Mouse (Mus musculus): ENCODE measurements around the gene Zfp385c.
A peak's percentile ranks its signal among the peaks of the same experiment; 100 is the strongest.

Zfp385c gene

DNA sequence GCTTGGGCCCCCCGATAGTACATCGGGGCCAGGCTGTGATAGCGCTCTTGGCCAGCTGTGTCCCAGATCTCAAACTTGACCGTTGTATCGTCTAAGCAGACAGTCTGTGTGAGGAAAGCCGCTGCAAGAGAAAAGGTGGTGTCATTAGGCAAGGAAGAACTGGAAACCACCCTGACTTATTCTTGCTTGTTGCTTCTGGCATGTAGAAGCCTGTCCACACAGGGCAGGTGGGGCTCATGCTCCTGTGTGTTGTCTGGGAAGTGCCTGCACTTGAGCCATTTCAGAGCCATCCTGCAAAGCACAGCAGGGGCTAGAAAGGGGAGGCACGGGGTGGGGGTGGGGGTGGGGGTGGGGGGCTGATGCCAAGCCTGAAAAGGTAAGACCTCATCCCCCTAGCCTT, 26.2 kb upstream of the Zfp385c start:
- no peak for DNase-seq (ENCODE audit: low spot score in 2 of 2)

DNA sequence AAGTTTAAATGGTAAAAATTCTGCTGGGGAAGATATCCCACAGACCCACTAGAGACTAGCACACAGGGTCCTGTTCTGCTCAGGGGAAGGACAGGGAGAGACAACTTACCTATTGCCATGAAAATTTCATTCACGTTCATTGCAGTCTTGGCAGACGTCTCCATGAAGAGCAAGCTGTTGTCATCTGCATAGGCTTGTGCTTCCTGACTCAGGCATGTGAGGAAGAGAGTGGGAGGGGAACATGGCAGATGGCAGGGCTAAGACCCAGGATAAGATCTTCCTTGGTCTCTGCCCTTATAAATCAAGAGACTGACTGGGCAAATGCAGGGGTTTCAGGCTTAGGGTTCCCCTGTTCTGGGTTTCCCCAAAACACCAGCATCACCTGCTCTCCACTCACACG, 24.4 kb upstream of the Zfp385c start:
- no peak for DNase-seq (ENCODE audit: low spot score in 2 of 2)

DNA sequence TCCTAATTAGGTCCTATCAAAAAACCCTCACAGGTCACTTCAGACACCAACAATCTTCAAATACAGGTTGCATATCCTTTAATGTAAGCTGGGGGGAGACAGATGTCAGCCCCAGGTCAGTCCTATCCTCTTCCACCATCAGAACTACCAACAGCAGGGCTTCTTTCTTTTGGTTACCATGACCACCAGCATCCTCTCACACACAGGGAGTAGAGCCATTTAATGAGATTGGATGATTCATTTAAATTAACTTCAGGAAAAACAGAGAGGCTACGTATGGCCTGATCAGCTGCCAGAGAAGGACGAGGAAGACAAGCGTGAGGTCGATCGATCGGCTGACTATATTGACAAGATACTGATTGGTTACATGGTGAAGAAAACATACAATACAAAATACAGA, 22.7 kb upstream of the Zfp385c start:
- no peak for DNase-seq (ENCODE audit: low spot score in 2 of 2)

DNA sequence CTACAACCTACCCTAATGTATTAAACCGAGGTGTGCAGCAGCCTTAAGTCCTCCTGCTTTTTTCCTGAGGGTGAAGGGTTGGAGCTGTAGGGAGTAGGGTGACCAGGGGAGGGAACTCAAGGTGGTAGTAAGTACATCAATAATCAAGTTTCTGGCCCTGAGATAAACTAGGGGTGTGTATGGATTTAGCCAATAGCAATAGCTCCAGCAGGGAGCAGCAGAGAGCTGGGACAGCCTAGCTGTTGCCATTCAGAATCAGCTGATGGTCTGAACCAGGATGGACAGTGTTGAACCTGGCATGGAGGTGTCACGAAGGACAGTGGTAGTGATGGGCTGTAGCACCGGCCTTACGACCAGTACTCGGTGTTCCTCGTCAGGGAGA, 22.3 kb upstream of the Zfp385c start:
- DNase-seq (ENCODE audit: low spot score in 2 of 2): peak; percentile 78 to 86

DNA sequence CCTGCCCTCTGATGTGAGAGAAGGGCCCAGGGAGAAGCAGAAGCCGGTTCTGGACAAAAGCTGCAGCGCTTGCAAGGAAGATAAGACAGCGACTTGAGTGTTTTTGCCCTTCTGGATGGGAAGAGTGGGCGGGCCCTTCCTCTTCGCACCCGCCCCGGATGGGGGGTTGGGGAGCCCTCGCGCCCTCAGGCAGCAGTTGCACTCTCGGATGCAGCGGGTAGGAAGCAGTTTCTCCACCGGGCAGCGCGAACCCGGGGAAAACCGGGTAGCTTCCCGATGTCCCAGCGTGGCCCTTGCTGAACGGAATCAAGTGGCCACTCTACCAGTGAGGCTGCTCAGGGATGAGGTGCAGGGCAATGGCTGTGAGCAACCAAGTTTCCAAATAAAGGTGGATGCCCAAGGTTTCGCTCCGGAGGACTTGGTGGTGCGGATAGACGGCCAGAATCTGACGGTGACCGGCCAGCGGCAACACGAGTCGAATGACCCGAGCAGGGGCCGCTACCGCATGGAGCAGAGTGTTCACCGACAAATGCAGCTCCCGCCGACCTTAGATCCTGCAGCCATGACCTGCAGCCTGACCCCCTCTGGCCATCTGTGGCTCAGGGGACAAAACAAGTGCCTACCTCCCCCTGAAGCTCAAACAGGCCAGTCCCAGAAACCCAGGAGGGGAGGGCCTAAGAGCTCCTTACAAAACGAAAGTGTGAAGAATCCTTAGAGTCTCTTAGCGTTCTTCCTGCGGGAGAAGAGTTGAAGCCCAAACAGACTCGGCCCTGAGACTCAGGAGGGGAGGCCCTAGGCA, 21.7 kb upstream of the Zfp385c start, which contains the start of gene Hspb9:
TSS of gene Hspb9 (plus strand) at position 116 of the 799 bp plus-strand sequence.
- peak; percentile 80 to 84 for DNase-seq (ENCODE audit: low spot score in 2 of 2)

DNA sequence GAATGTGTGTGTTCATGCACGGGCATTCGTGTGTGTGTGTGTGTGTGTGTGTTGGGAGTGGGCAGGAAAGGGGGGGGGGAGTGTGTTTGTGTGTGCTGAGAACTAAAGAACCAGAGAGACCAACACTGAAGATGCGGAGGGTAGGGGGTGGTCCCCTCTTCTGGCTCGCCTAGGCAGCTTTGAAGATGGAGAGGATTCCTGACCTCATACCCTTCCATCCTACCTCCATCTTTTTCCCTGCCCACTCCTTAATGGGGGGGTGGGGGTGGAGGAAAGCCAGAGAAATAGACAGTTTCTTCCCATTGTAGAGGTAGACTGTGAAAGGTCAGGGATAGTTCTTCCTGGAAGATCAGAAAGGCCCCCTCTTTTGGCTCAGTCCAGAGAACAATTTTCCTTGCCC, 20.9 kb upstream of the Zfp385c start:
- DNase-seq (ENCODE audit: low spot score in 2 of 2): peak in 1 of 2 experiments; percentile 18

DNA sequence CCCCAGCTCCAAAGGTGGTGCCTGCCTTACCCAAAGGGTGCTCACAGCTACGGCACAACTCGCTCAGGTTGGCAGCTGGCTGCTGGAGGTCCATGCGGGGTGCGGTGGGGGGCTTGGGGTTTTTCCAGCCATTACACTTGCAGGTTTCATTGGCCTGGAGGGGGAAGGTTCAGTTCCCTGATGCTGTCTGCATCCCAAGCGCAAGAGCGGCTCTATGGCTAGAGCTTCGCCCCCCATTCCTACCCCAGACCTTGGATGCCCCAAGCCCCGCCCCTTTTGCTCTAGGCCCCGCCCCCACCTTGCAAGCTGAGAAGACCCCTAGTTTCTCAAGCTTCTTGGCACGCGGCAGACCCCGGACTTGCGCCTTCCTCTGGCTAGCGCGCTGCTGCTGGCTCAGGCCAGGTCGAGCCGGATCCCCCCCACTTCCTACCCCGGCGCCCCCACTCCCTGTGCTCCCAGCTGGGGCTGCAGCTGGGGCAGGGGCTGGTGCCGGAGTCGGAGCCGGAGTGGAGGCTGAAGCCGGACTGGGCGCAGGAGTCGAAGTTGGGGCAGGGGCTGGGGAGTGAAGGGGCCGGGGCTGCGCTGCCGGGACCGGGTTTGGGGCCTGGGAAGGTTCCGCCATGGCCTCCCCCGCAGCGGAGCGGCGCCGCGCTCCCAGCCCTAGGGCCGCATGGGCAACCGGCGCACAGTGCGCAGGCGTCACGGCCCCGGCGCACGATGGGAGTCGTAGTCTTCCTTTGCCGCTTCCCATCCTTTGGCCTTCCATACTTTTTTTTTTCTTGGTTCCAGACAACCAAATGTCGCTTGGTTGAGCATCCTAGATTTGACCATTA, 19.7 kb upstream of the Zfp385c start, which contains the start of gene Kat2a:
TSS of gene Kat2a (minus strand) at position 683 of the 833 bp plus-strand sequence.
- peak; percentile 84 for DNase-seq (ENCODE audit: low spot score in 2 of 2)

DNA sequence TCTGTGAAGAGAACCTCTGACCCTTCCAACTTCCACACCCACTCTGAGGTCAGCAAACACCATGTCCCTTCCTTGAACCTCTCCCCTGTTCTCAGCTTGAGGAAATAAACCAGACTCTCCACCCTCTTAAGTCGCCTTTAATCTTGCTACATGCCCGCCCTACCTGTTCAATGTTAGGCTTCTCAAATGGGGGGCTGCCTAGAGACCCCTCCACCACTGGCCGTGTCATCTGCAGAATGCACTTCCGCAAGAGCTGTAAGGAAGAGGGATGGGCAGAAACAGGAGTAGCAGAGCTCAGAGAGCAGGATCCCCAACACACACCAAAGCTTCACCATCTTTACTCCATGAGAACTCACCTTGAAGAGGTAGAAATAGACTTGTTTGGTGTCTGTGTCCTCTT, 18.7 kb upstream of the Zfp385c start:
- no peak for DNase-seq (ENCODE audit: low spot score in 2 of 2)

DNA sequence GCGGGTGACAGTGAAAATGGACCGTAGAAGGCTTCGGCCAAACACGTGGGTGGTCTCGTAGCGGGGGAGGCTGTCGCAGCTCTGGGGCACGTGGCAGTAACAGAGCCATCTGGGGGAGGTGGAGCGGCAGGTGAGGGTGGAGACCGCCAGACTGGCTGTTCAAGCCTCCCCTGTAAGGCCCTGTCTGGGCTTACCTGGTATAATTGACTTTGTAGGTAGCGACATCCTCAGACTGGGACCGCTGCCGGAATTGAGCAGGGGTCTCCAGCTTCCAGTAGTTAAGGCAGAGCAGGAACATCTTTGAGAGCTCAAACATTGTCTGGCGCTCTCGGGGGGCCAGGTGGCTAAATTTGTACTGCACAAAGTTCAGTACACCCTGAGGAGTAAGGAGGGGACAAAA, 18.3 kb upstream of the Zfp385c start:
- no peak for DNase-seq (ENCODE audit: low spot score in 2 of 2)

DNA sequence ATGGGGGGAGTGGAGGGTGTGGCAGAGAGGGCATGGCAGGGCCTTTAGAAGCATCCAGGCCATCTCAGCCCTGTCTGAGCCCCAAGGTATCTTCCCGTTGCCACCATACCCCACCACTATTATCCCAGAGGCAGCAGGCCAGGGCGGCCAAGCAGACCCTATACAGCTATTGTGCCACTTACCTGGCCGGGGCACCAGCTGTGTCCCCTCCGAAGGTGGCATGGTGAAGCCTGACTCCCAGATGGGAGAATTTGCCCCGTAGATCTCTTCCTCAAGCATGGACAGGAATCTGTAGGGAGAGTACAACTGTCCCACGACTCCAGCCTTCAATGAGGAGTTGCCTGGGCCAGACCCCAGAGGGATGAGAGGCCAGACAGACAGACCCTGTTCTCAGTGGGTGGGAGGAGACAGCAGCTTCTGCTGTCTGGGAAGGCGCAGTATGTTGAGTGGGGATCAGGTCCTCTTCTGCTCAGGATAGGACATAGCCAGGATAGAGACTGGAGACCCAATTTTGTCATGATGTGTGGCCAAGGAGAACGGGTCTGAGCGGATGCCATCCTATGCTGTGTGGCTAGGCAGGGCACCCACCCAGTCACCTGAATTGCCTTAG, 17.1 kb upstream of the Zfp385c start:
- no peak for DNase-seq (ENCODE audit: low spot score in 2 of 2)

DNA sequence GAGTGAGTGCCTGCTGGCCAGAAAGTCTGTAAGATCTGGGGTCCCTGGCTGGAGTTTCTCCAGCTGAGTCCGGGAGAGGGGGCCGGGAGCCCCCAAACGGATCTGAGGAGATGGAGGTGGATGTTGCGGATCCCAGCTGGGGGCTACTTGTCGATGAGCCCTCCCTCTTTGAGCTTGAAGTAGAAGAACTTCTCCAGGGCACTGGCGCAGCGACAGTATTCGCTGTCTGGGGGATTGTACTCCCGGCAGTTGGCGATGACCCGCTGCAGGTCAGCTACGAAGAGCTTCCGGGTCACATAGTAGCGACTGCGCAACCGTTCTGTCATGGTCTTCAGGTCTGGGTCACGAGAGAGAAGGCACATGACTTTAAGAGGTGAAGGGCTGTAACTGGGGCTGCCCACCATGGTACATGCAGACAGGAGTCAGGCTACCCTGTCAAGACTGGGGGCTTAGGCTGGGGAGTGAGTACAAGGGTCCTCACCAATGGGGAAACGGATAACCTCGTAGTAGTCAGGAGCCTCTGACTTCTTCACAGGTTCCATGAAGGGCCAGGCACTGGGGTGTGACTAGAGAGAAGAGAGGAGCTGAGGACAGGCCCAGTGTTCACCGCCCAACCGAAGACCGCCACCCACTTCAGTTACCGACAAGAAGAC, 13.0 kb upstream of the Zfp385c start:
- DNase-seq (ENCODE audit: low spot score in 2 of 2): no peak

DNA sequence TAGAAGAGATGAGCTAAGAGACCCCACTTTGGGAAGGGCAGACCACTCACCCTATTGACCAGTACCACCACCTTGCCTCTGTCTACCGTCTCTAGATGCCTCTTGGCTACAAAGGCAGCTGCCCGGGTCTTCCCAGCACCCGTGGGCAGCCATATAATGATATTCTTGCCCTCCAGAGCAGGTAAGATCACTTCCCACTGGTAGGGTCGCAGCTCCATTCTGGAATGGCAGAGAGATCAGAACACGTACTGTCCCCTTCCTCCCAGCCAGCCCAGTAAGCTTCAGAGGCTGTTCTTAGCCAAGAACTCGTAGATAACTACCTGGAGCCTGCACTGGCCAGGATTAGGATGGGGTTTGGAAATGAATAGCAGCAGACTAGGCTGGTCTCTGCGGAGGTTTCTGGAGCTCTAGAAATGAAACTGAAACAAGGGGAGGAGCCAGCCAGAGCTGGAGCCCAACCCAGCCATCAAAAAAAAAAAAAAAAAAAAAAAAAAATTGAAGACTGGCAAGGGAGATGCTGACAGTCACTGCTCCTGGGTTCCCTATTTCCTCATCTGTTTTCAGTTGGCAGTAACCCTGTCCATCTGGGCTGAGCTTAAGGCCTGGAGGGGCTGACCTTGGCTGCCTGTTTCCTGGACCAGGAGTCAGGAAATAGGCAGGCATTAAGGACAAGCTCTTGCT, 11.7 kb upstream of the Zfp385c start, which contains the start of gene Dhx58:
TSS of gene Dhx58 (minus strand) at position 421 of the 681 bp plus-strand sequence.
- DNase-seq (ENCODE audit: low spot score in 2 of 2): peak; percentile 46 to 56

DNA sequence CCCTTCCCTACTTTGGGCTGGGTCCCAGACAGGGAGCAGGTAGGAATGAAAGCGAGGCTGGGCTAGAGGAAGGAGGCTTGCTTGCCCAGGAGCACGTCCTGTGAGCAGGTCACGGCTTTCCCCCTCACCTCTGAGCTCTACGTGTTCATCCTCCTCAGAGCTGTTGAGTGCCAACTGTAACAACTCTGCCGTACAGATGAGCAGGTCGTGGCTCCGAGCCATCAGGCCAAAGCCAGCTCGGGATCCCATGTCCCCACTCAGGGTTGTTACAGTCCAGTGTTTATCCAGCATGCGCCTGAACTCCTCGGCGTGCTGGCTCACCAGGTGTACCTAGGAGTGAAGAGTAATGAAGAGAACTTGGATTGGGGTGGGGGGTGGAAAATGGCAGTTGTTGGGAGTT, 11.1 kb upstream of the Zfp385c start:
- no peak for DNase-seq (ENCODE audit: low spot score in 2 of 2)

DNA sequence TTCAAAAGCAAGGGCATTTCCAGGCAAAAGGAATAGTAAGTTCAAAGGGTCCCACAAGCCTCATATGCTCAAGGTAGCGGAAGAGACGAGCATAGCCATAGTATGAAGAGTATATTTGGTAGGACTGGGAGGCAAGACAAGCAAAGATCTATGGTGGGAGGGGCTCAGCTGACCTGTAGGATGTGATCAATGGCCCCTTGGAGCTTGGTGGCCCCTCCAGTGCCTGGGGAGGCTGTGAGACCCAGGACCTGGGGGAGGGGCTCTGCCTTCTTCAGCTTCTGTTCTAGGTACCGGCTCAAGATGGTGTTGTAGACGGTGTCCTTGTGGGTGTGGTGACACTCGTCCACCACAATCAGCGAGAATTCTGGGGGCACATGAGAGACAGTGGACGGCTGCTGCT, 10.7 kb upstream of the Zfp385c start:
- no peak for DNase-seq (ENCODE audit: low spot score in 2 of 2)

DNA sequence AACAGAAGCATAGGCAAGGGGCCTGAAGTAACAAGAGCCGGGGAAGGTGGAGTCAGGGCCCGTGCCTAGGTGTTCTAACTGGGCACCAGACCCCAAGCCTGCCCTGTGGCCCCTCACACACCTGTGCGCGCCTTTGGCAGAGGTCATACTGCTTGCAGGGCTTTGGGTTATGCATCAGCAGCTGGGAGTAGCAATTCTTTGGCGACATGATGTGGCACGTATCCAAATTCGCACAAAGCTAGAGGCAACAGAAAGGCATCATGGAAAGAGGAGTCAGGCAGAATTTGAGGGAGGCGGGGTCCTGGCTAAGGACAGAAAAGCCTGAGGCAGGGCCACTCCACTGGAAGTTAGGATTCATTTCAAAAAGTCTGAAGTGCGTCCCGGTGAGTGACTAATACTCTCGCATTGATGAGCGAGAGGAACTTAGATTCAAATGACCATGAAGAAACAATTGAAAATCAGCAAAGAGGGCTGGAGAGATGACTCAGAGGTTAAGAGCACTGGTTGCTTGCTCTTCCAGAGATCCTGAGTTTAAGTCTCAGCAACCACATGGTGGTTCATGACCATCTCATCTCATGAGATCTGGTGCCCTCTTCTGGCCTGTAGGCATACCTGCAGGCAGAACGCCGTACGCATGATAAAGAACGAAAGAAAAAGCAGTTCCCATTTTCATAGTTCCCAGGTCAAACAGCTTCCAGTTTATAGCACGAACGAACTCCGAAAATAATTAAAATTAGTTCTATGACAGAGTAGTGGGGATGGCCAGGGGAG, 10.0 kb upstream of the Zfp385c start:
- DNase-seq (ENCODE audit: low spot score in 2 of 2): peak; percentile 57 to 77

DNA sequence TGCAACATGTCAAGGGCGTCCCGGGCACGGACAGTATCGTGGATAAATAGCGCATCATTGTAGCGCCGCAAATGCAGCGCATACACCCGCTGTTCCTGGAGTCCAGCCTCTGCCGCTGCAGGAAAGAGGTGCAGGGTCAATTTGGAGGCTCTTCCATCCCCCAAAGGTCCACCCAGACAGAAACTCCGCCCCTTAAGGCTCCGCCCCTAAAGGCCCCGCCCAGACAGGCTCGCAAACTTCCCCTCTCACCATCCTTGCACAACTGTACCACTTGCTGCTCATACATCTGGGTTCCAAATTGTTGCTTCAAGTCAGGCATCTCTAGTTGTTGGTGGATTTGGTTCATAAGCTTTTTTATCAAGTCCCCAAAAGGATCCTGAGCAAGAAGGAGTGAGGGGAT, 9.0 kb upstream of the Zfp385c start:
- peak; percentile 54 to 71 for DNase-seq (ENCODE audit: low spot score in 2 of 2)

DNA sequence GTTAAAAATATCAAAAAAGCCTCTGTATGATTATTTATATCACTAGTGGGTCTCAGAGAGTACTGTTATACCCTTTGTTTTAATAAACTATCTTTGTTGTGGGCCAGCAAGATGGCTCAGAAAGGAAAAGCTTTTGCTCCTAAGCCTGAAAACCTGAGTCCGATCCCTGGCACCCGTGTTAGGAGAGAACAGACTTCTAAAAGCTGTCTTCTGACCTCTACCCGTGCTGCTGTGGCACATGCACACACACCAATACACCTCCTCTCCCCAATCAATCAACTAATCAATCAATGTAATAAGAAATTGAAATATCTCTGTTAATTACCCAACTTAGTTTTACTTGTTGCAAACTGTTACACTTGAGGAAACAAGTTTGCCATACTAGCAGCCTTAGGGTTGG, 8.5 kb upstream of the Zfp385c start:
- DNase-seq (ENCODE audit: low spot score in 2 of 2): no peak

DNA sequence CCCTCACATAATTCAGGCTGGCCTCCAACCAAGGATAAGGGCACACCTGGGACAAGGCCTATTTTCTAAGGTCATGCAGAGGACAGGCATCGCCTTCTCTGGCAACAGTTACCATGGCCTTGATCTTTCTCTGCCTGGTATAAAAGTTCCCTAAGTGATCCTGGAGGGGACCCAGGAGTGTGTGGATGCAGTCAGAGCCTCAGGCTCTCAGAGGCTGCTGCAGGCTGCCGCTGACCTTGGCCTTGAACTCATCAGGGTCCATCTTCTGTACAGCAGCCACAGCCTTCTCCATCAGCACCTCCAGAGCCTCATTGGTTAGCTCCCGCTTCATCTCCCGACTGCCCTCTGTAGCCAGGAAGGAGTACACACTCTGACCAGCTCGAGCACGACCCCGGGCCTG, 5.7 kb upstream of the Zfp385c start:
- DNase-seq (ENCODE audit: low spot score in 2 of 2): no peak

DNA sequence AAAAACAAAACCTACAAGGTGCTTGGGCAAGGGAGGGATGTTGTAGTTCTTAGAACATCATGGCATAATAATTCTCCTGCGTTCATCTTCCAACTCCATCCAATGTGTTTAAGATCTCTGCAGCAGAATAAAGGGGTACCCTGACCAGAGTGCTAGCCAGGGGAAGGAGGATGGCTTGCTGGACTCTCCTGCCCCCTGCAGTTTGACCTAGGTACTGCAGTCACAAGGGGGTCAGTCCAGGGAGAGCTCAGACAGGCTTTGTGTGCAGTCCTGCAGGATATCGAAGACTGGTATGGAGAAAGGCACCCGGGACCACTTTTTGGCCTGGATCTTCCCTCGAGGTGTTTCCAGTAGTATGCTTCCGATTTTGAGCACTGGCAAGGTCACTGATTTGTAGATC, 2.7 kb upstream of the Zfp385c start:
- peak; percentile 62 to 71 for DNase-seq (ENCODE audit: low spot score in 2 of 2)

DNA sequence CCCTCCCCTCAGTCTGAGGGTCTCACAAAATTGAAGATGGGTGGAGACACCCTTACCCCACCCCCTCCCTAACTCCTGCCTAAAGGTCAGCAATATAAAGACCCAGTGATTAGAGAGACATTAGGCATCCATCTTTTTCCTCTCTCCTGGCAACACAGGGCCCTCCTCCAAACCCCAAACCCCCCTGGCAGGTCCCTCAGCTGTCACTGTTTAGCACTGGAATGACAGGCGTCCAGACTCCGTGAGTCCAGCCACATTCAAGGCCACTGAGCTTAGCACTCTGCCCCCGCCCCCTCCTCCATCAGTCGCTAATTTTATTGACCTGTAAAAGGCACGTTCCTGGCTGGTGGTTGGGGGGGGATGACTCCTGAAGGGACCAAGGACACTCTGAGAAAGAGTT, 899 bp upstream of the Zfp385c start:
- no peak for DNase-seq (ENCODE audit: low spot score in 2 of 2)

DNA sequence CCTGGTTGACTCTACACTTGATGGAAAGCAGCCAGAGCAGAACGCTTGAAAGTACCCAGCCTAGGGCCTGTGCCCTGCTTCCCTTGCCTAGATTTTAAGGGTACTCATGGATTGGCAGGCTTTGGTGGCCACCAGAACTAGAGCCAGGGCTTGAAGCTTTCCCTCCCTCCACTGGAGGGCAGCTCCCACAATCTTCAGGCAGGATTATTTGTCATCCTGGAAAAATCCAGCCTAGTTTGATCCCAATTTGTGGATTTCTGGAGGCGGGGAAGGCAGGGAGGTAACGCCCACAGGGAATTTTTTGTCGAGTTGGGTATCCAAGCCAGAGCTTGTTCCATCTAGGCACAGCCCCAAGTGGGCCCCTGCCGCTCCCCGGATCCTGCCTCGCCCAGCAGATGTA, 1.9 kb downstream of the Zfp385c start:
- no peak for DNase-seq (ENCODE audit: low spot score in 2 of 2)
